ENCODE assay signal across 21 mouse cellular contexts in genomic region chr4:98258336-98258735, GRCm38 (mm10).
DNase-seq lines count a peak whose midpoint lies in the region; ATAC-seq and TF ChIP-seq lines count a peak whose summit lies in the region.
"Had no signal": no experiment of that assay in that cellular context is flagged by ENCODE, and none has a peak within 500 bp of the region (broad histone marks: within the 10 kb centered on the region; RNA-seq: fewer than 3 reads in every experiment).

No protein-coding gene starts in this region.

- peak; percentile 17 to 40 for DNase-seq in heart, adult 18-20 months
- no peak for DNase-seq in heart, postnatal 10 days
- DNase-seq in kidney, postnatal 14 days, result peak; percentile 7
- peak; percentile 54 for DNase-seq in midbrain, embryonic 11.5 days (ENCODE audit: low spot score, missing footprints)
- no peak for DNase-seq in hindbrain, postnatal 0 days (ENCODE audit: low spot score)
- DNase-seq: cerebellum, adult 18-20 months; cerebellum, adult 9-11 months; cerebellum, postnatal 36 days had no signal

- H3K4me3 ChIP-seq in kidney, embryonic 15.5 days (replicated peaks), result no peak overlapping the region
- no peak overlapping the region for H3K4me3 ChIP-seq in midbrain, embryonic 11.5 days (ENCODE audit: low read depth, low read length)
- H3K4me3 ChIP-seq in midbrain, embryonic 16.5 days (ENCODE audit: low read depth, low read length), result no peak overlapping the region
- H3K4me3 ChIP-seq in hindbrain, postnatal 0 days (ENCODE audit: low read length), result no peak overlapping the region
- H3K4me3 ChIP-seq: embryonic facial prominence, embryonic 15.5 days; erythroblast, embryonic 14.5 days; forebrain, embryonic 10.5 days; heart, embryonic 10.5 days; heart, embryonic 15.5 days; hindbrain, embryonic 12.5 days had no signal

- TF ChIP-seq CTCF in hindbrain, postnatal 0 days (IDR thresholded peaks at IDR 0.05; ENCODE audit: low read depth), result no peak

- no peak overlapping the region for H3K9ac ChIP-seq in kidney, embryonic 15.5 days
- H3K9ac ChIP-seq in midbrain, embryonic 11.5 days (ENCODE audit: low read length), result no peak overlapping the region
- H3K9ac ChIP-seq in midbrain, embryonic 16.5 days (ENCODE audit: low read depth, low read length), result no peak overlapping the region
- H3K9ac ChIP-seq in hindbrain, postnatal 0 days (replicated peaks; ENCODE audit: low read length), result no peak overlapping the region
- H3K9ac ChIP-seq: embryonic facial prominence, embryonic 15.5 days; heart, embryonic 15.5 days; hindbrain, embryonic 12.5 days had no signal

- no peaks in the 10 kb centered on the region for H3K36me3 ChIP-seq in kidney, embryonic 15.5 days
- H3K36me3 ChIP-seq in midbrain, embryonic 11.5 days (ENCODE audit: control insufficient read depth, insufficient read depth, low read length), result no peaks in the 10 kb centered on the region
- no peaks in the 10 kb centered on the region for H3K36me3 ChIP-seq in midbrain, embryonic 16.5 days (ENCODE audit: control insufficient read depth, insufficient read depth, low read length)
- H3K36me3 ChIP-seq in hindbrain, postnatal 0 days (ENCODE audit: insufficient read depth, low read length), result no peaks in the 10 kb centered on the region
- H3K36me3 ChIP-seq: embryonic facial prominence, embryonic 15.5 days; forebrain, embryonic 10.5 days; heart, embryonic 10.5 days; heart, embryonic 15.5 days; hindbrain, embryonic 12.5 days had no signal

- H3K9me3 ChIP-seq in kidney, embryonic 15.5 days (replicated peaks), result no peaks in the 10 kb centered on the region
- H3K9me3 ChIP-seq in midbrain, embryonic 11.5 days (ENCODE audit: control insufficient read depth, low read length), result no peaks in the 10 kb centered on the region
- no peaks in the 10 kb centered on the region for H3K9me3 ChIP-seq in midbrain, embryonic 16.5 days (replicated peaks; ENCODE audit: control insufficient read depth, low read length, poor library complexity, severe bottlenecking)
- no peaks in the 10 kb centered on the region for H3K9me3 ChIP-seq in hindbrain, postnatal 0 days (ENCODE audit: low read length)
- H3K9me3 ChIP-seq: embryonic facial prominence, embryonic 15.5 days; forebrain, embryonic 10.5 days; heart, embryonic 10.5 days; heart, embryonic 15.5 days; hindbrain, embryonic 12.5 days had no signal

- no peak overlapping the region for H3K4me2 ChIP-seq in kidney, embryonic 15.5 days
- H3K4me2 ChIP-seq in midbrain, embryonic 11.5 days, result no peak overlapping the region
- no peak overlapping the region for H3K4me2 ChIP-seq in midbrain, embryonic 16.5 days (ENCODE audit: low read length)
- no peak overlapping the region for H3K4me2 ChIP-seq in hindbrain, postnatal 0 days (ENCODE audit: low read depth, low read length)
- H3K4me2 ChIP-seq: embryonic facial prominence, embryonic 15.5 days; heart, embryonic 15.5 days; hindbrain, embryonic 12.5 days had no signal

- H3K27ac ChIP-seq in kidney, embryonic 15.5 days, result no peak overlapping the region
- H3K27ac ChIP-seq in midbrain, embryonic 11.5 days (ENCODE audit: low read depth, low read length), result no peak overlapping the region
- H3K27ac ChIP-seq in midbrain, embryonic 16.5 days (ENCODE audit: low read length), result no peak overlapping the region
- H3K27ac ChIP-seq in hindbrain, postnatal 0 days, result no peak overlapping the region
- H3K27ac ChIP-seq: embryonic facial prominence, embryonic 15.5 days; forebrain, embryonic 10.5 days; heart, embryonic 10.5 days; heart, embryonic 15.5 days; hindbrain, embryonic 12.5 days had no signal

- 78% methylated on average over 7 of the region's 7 CpGs for WGBS in kidney, embryonic 15.5 days
- 90% methylated on average over 7 of the region's 7 CpGs for WGBS in midbrain, embryonic 11.5 days
- 87% methylated on average over 7 of the region's 7 CpGs for WGBS in midbrain, embryonic 16.5 days
- 84% methylated on average over 7 of the region's 7 CpGs for WGBS in hindbrain, postnatal 0 days

- intact Hi-C loops in heart, postnatal 10 days (cut with DNase I), result no loop called here

- no peak for ATAC-seq in kidney, embryonic 15.5 days (replicated peaks; ENCODE audit: low FRiP score)
- ATAC-seq in midbrain, embryonic 11.5 days (ENCODE audit: low FRiP score), result no peak
- no peak for ATAC-seq in midbrain, embryonic 16.5 days
- ATAC-seq in hindbrain, postnatal 0 days, result no peak
- ATAC-seq: activated CD4-positive, CD25-positive, alpha-beta regulatory T cell, adult 4 months; forebrain, embryonic 14.5 days; hindbrain, embryonic 16.5 days; Patski had no signal

- H3K27me3 ChIP-seq in kidney, embryonic 15.5 days, result no peaks in the 10 kb centered on the region
- no peaks in the 10 kb centered on the region; the same call in 1 of the 2 replicates for H3K27me3 ChIP-seq in midbrain, embryonic 11.5 days (ENCODE audit: control insufficient read depth, insufficient read depth, low read length)
- no peaks in the 10 kb centered on the region for H3K27me3 ChIP-seq in midbrain, embryonic 16.5 days (ENCODE audit: control insufficient read depth, insufficient read depth, low read depth, low read length)
- H3K27me3 ChIP-seq in hindbrain, postnatal 0 days (ENCODE audit: insufficient read depth, low read length), result no peaks in the 10 kb centered on the region
- H3K27me3 ChIP-seq: CH12.LX; embryonic facial prominence, embryonic 15.5 days; heart, embryonic 15.5 days; hindbrain, embryonic 12.5 days; Patski had no signal

- H3K4me1 ChIP-seq in kidney, embryonic 15.5 days, result no peaks in the 10 kb centered on the region
- H3K4me1 ChIP-seq in midbrain, embryonic 11.5 days (ENCODE audit: control insufficient read depth, insufficient read depth, low read length), result no peaks in the 10 kb centered on the region
- no peaks in the 10 kb centered on the region for H3K4me1 ChIP-seq in midbrain, embryonic 16.5 days (ENCODE audit: control insufficient read depth, insufficient read depth, low read length)
- H3K4me1 ChIP-seq in hindbrain, postnatal 0 days (ENCODE audit: insufficient read depth, low read length), result no peaks in the 10 kb centered on the region
- H3K4me1 ChIP-seq: embryonic facial prominence, embryonic 15.5 days; heart, embryonic 10.5 days had no signal

Comparison
In these comparisons a context has a peak if more than half of its experiments do, and no peak if none do; other contexts are left out.
1. DNase-seq: peak in heart, adult 18-20 months (2 of 2), kidney, postnatal 14 days (single experiment) and midbrain, embryonic 11.5 days (single experiment); none in heart, postnatal 10 days (0 of 2) and hindbrain, postnatal 0 days (single experiment).